13 mouse cellular contexts compared by ENCODE assay signal in the genomic region with DNA sequence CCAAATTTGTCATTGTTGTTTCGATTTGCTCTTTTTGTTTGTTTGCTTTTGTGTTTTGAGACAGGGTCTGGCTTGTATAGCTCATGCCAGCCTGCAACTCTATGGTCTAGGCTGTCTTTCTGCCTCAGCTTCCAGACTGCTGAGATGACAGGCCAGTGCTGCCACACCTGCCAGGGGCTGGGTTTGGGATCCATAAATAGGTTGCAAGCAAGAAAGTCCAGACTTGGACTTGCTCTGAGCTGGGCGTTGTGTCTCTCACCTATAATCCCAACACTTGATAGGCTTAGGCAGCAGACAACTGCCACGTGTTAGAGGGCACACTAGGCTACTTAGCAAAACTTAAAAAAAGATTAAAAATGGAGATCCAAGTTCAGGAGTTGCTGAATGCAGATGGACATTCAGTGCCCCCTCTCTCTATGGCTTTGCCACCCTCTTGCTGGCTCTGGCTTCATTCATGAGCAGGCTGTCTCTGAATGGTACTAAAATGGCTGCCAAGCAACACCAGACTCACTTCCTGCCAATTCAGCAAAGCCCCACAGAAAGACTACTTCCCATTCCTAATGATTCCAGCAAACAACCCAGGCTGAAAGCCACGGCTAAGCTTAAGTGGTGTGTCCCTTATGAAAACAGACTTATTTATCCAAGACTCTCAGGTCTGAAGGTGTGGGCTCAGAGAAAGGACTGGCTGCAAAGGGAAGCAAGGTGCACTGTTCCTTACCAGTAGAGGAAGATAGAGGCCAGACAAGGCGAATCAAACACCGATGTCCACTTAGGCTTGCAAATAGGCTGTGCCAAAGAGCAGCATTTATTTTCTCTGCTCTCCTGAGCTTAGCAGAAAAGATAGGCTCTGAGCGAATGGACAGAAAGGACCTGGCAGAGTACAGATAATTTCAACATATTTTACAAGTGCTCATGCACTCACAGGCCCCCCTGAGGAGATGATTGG. TPM values are rescaled to one million over a fixed set of nuclear protein-coding genes. Genes with fewer than 3 reads are reported as not detected.
DNase-seq lines count a peak whose midpoint lies in the region; ATAC-seq and TF ChIP-seq lines count a peak whose summit lies in the region.
"Had no signal": no experiment of that assay in that cellular context is flagged by ENCODE, and none has a peak within 500 bp of the region (broad histone marks: within the 10 kb centered on the region; RNA-seq: fewer than 3 reads in every experiment).

No protein-coding gene starts in this region.

- no peaks in the 10 kb centered on the region for H3K9me3 ChIP-seq in liver, embryonic 11.5 days (ENCODE audit: control insufficient read depth, low read length)
- H3K9me3 ChIP-seq: embryonic facial prominence, embryonic 13.5 days; stomach, embryonic 15.5 days had no signal

- DNase-seq in gastrocnemius, adult 18-20 months (ENCODE audit: low spot score), result peak; percentile 73
- no peak for DNase-seq in gastrocnemius, postnatal 10 days
- DNase-seq in liver, embryonic 11.5 days (ENCODE audit: low spot score), result no peak
- DNase-seq in liver, result no peak
- no peak for DNase-seq in thymus, postnatal 36 days
- DNase-seq in retina, postnatal 1 day, result no peak
- DNase-seq: adrenal gland, postnatal 10 days; lung, postnatal 14 days had no signal

- H3K27me3 ChIP-seq in liver, embryonic 11.5 days (replicated peaks; ENCODE audit: control insufficient read depth, insufficient read depth, low read length), result no peaks in the 10 kb centered on the region
- H3K27me3 ChIP-seq: stomach, embryonic 15.5 days had no signal

- H3K36me3 ChIP-seq in liver, embryonic 11.5 days (ENCODE audit: control insufficient read depth, insufficient read depth, low read length), result no peaks in the 10 kb centered on the region
- H3K36me3 ChIP-seq: embryonic facial prominence, embryonic 13.5 days; stomach, embryonic 15.5 days had no signal

- ATAC-seq in liver, embryonic 11.5 days (replicated peaks; ENCODE audit: low FRiP score), result no peak
- ATAC-seq in megakaryocyte progenitor cell, adult 5-6 weeks (replicated peaks; ENCODE audit: poor library complexity), result peak; percentile 15
- ATAC-seq: CD4-positive, CD25-positive, alpha-beta regulatory T cell, adult 4 months had no signal

- H3K9ac ChIP-seq in liver, embryonic 11.5 days (ENCODE audit: low read depth, low read length), result no peak overlapping the region
- H3K9ac ChIP-seq: embryonic facial prominence, embryonic 13.5 days; stomach, embryonic 15.5 days had no signal

- 71% methylated on average over 7 of the region's 7 CpGs for WGBS in liver, embryonic 11.5 days

- H3K4me2 ChIP-seq in liver, embryonic 11.5 days, result no peak overlapping the region
- H3K4me2 ChIP-seq: embryonic facial prominence, embryonic 13.5 days; stomach, embryonic 15.5 days had no signal

- no peak for TF ChIP-seq POLR2A in bone marrow macrophage, adult 2 months (IDR thresholded peaks at IDR 0.05; ENCODE audit: borderline replicate concordance, low read depth, low read length)

- peak overlapping the region; percentile 65 for H3K27ac ChIP-seq in liver, embryonic 11.5 days (ENCODE audit: low read depth, low read length)
- peak overlapping the region; percentile 40 for H3K27ac ChIP-seq in bone marrow macrophage, adult 2 months (ENCODE audit: insufficient read depth, low read depth, low read length)
- H3K27ac ChIP-seq: embryonic facial prominence, embryonic 13.5 days; stomach, embryonic 15.5 days had no signal

- no peak overlapping the region for H3K4me3 ChIP-seq in liver, embryonic 11.5 days (ENCODE audit: low read depth, low read length)
- no peak overlapping the region for H3K4me3 ChIP-seq in bone marrow macrophage, adult 2 months (ENCODE audit: insufficient read depth, low read length)
- H3K4me3 ChIP-seq: embryonic facial prominence, embryonic 13.5 days; stomach, embryonic 15.5 days had no signal

- no peak for TF ChIP-seq CTCF in bone marrow macrophage, adult 2 months (IDR thresholded peaks at IDR 0.05; ENCODE audit: low read depth, low read length)

- H3K4me1 ChIP-seq in liver, embryonic 11.5 days (replicated peaks; ENCODE audit: control insufficient read depth, insufficient read depth, low read length), result peaks cover 44% of the 10 kb centered on the region
- peaks cover 41% of the 10 kb centered on the region for H3K4me1 ChIP-seq in bone marrow macrophage, adult 2 months (ENCODE audit: control insufficient read depth, insufficient read depth, low read length)

RNA-seq across cellular contexts. Expression of gene Klf9, which starts 8.7 kb away (rescaled TPM):
- total RNA-seq in gastrocnemius, adult 18-20 months (2021), result 100 to 1,000 TPM; 105 to 142 TPM
- total RNA-seq in gastrocnemius, postnatal 10 days (2021), result 10 to 100 TPM; 50.4 to 83.1 TPM
- polyA plus RNA-seq in liver, embryonic 11.5 days (2014; fragmentation: Nextera tagmentation; extraction: Ambion mirVana), result 2.3 and 2.8 TPM in 2 replicates
- polyA plus RNA-seq in bone marrow macrophage, adult 2 months (2012; ENCODE audit: insufficient read depth, insufficient read length, missing spikeins), result 6.8 and 8.0 TPM in 2 replicates
- total RNA-seq in megakaryocyte progenitor cell, adult 5-6 weeks (2015), result 19.0 and 20.1 TPM in 2 replicates
- 13.3 and 16.0 TPM in 2 replicates for total RNA-seq in megakaryocyte progenitor cell, adult 5-6 weeks (2017)
